8 mouse cellular contexts compared by ENCODE assay signal in genomic region chr6:47044385-47045200, GRCm38 (mm10).
DNase-seq lines count a peak whose midpoint lies in the region; ATAC-seq and TF ChIP-seq lines count a peak whose summit lies in the region.

No protein-coding gene starts in this region.

- intact Hi-C loops in gastrocnemius, postnatal 36 days (cut with DNase I), result no loop called here

- H3K4me2 ChIP-seq in liver, embryonic 12.5 days, result peak overlapping the region; percentile 61

- H3K9me3 ChIP-seq in E14TG2a.4 (ENCODE audit: low read length), result no peaks in the 10 kb centered on the region
- H3K9me3 ChIP-seq in forebrain, embryonic 10.5 days, result no peaks in the 10 kb centered on the region
- H3K9me3 ChIP-seq in liver, embryonic 12.5 days (replicated peaks), result no peaks in the 10 kb centered on the region

- no peaks in the 10 kb centered on the region for H3K4me1 ChIP-seq in E14TG2a.4 (replicated peaks; ENCODE audit: low read depth, low read length)
- peaks cover 5% of the 10 kb centered on the region for H3K4me1 ChIP-seq in forebrain, embryonic 10.5 days
- no peaks in the 10 kb centered on the region for H3K4me1 ChIP-seq in liver, embryonic 12.5 days

- H3K4me3 ChIP-seq in E14TG2a.4 (replicated peaks; ENCODE audit: low read length), result peak overlapping the region; percentile 78
- H3K4me3 ChIP-seq in forebrain, embryonic 10.5 days, result peak overlapping the region; percentile 58
- peak overlapping the region; percentile 46 for H3K4me3 ChIP-seq in liver, embryonic 12.5 days

- peak; percentile 35; the same call in 1 of the 2 replicates for ATAC-seq in frontal cortex, adult (ENCODE audit: low TSS enrichment)
- ATAC-seq in liver, embryonic 12.5 days, result no peak
- no peak for ATAC-seq in erythroid progenitor cell, adult 5-6 weeks (replicated peaks; ENCODE audit: low FRiP score, poor library complexity, severe bottlenecking)

- H3K36me3 ChIP-seq in E14TG2a.4 (ENCODE audit: insufficient read depth, low read length), result no peaks in the 10 kb centered on the region
- H3K36me3 ChIP-seq in forebrain, embryonic 10.5 days (replicated peaks), result no peaks in the 10 kb centered on the region
- no peaks in the 10 kb centered on the region for H3K36me3 ChIP-seq in liver, embryonic 12.5 days

- H3K9ac ChIP-seq in liver, embryonic 12.5 days, result no peak overlapping the region

- no peak for TF ChIP-seq CTCF in E14TG2a.4 (conservative IDR thresholded peaks at IDR 0.05; ENCODE audit: low read length)

- no peak for DNase-seq in frontal cortex, postnatal 36 days (ENCODE audit: low spot score in 2 of 2)
- peak; percentile 24 for DNase-seq in forebrain, embryonic 10.5 days (ENCODE audit: extremely low spot score, low spot score)
- peak; percentile 8 for DNase-seq in testis, postnatal 14 days (ENCODE audit: low spot score)
- DNase-seq in gastrocnemius, postnatal 36 days, result no peak

- H3K27ac ChIP-seq in forebrain, embryonic 10.5 days, result peak overlapping the region; percentile 80
- no peak overlapping the region for H3K27ac ChIP-seq in liver, embryonic 12.5 days

- 3% methylated on average over 46 of the region's 46 CpGs for WGBS in forebrain, embryonic 10.5 days
- WGBS in liver, embryonic 12.5 days (ENCODE audit: insufficient replicate concordance), result 6% methylated on average over 46 of the region's 46 CpGs

- peaks cover 12% of the 10 kb centered on the region for H3K27me3 ChIP-seq in E14TG2a.4 (ENCODE audit: insufficient read depth, low read length)
- peaks cover 16% of the 10 kb centered on the region for H3K27me3 ChIP-seq in forebrain, embryonic 10.5 days (ENCODE audit: poor library complexity, severe bottlenecking)
- H3K27me3 ChIP-seq in liver, embryonic 12.5 days (replicated peaks), result peaks cover 20% of the 10 kb centered on the region

Comparison
In these comparisons a context has a peak if more than half of its experiments do, and no peak if none do; other contexts are left out.
1. DNase-seq: peak in forebrain, embryonic 10.5 days (single experiment) and testis, postnatal 14 days (single experiment); none in frontal cortex, postnatal 36 days (0 of 2) and gastrocnemius, postnatal 36 days (0 of 2).
2. Peak in every context shown above with its lines, with median percentiles within 50 percentile points of each other: H3K4me3 ChIP-seq.